Mouse (Mus musculus): ENCODE measurements around the gene Cbln3.

Gene Cbln3

GRCm38 (mm10) chr14:55879623-55880022 is 4.6 kb downstream of the Cbln3 start:
- in situ Hi-C loops (cut with MboI, MseI), result no loop called here

- in situ Hi-C loops (cut with MboI, MseI), result no loop called here
These were observed 5.8 kb downstream of the Cbln3 start for GRCm38 (mm10) chr14:55878316-55878940.

- in situ Hi-C loops (cut with MboI, MseI), result no loop called here
These were observed 6.5 kb downstream of the Cbln3 start for GRCm38 (mm10) chr14:55877469-55878315.

GRCm38 (mm10) chr14:55873714-55874683 is 10.2 kb downstream of the Cbln3 start:
- in situ Hi-C loops (cut with MboI, MseI), result loop anchor here (5.0 kb wide), 1 partner anchor 43 kb away; no protein-coding TSS in a partner anchor

- in situ Hi-C loops (cut with MboI, MseI), result loop anchor here (5.0 kb wide), 1 partner anchor 44 kb away; no protein-coding TSS in a partner anchor
These were observed 10.9 kb downstream of the Cbln3 start for GRCm38 (mm10) chr14:55873242-55873713.

GRCm38 (mm10) chr14:55872551-55872950 is 11.6 kb downstream of the Cbln3 start:
- in situ Hi-C loops (cut with MboI, MseI), result loop anchor here (5.0 kb wide), 1 partner anchor 45 kb away; no protein-coding TSS in a partner anchor

- in situ Hi-C loops (cut with MboI, MseI), result loop anchor here (5.0 kb wide), 1 partner anchor 45 kb away; no protein-coding TSS in a partner anchor
These were observed 12.2 kb downstream of the Cbln3 start for GRCm38 (mm10) chr14:55872039-55872438.

- in situ Hi-C loops (cut with MboI, MseI), result no loop called here
These were observed 14.7 kb downstream of the Cbln3 start for GRCm38 (mm10) chr14:55869538-55869937.

- in situ Hi-C loops (cut with MboI, MseI), result no loop called here
These were observed 15.8 kb downstream of the Cbln3 start for GRCm38 (mm10) chr14:55868230-55869026.

- in situ Hi-C loops (cut with MboI, MseI), result no loop called here
These were observed 17.2 kb downstream of the Cbln3 start for GRCm38 (mm10) chr14:55866962-55867361.

- in situ Hi-C loops (cut with MboI, MseI), result loop anchor here (5.0 kb wide), 1 partner anchor 86 kb away; no protein-coding TSS in a partner anchor
These were observed 20.4 kb downstream of the Cbln3 start for GRCm38 (mm10) chr14:55863773-55864172.

GRCm38 (mm10) chr14:55862970-55863369 is 21.2 kb downstream of the Cbln3 start:
- in situ Hi-C loops (cut with MboI, MseI), result loop anchor here (5.0 kb wide), 1 partner anchor 86 kb away; no protein-coding TSS in a partner anchor

- in situ Hi-C loops (cut with MboI, MseI), result loop anchor here (5.0 kb wide), 1 partner anchor 85 kb away; no protein-coding TSS in a partner anchor
These were observed 22.0 kb downstream of the Cbln3 start for GRCm38 (mm10) chr14:55862186-55862585.

GRCm38 (mm10) chr14:55857588-55857987 is 26.6 kb downstream of the Cbln3 start:
- in situ Hi-C loops (cut with MboI, MseI), result no loop called here

GRCm38 (mm10) chr14:55855101-55855561 is 29.1 kb downstream of the Cbln3 start:
- in situ Hi-C loops (cut with MboI, MseI), result no loop called here

- in situ Hi-C loops (cut with MboI, MseI), result no loop called here
These were observed 29.6 kb downstream of the Cbln3 start for GRCm38 (mm10) chr14:55854406-55855100.

- in situ Hi-C loops (cut with MboI, MseI), result no loop called here
These were observed 30.4 kb downstream of the Cbln3 start, which contains the start of gene Nynrin for GRCm38 (mm10) chr14:55853621-55854285. TSS of gene Nynrin (plus strand) at chr14:55854010.

GRCm38 (mm10) chr14:55852646-55853551 is 31.3 kb downstream of the Cbln3 start:
- in situ Hi-C loops (cut with MboI, MseI), result no loop called here
